Mouse (Mus musculus): ENCODE results near the gene Dph2.

DNA sequence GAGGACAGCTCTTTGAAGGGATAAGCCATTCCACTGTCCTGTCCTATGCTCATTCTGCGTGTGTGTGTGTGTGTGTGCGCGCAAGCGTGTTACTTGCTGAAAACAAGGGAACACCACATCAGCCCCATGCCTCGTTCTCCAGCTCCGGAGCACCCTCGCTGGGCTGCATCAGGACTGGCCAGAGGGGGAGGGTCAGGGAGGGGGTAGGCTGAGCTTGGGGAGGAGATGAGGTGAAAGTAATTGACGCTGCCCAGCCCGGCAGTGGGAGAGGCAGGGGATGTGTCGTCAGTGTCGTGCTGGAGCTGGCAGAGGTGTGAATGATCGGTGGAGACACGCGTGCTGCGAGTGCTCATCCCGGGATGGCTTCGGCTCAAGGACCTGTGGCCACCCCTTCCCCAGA is 42.8 kb downstream of the Dph2 start:
- no peak for TF ChIP-seq GABPA (IDR thresholded peaks at IDR 0.05; ENCODE audit: low read depth, low read length)
- no peak for TF ChIP-seq MAFK (IDR thresholded peaks at IDR 0.05; ENCODE audit: borderline replicate concordance, low read depth, low read length)
- TF ChIP-seq CTCF (IDR thresholded peaks at IDR 0.05 in 2 of 3, conservative IDR thresholded peaks at IDR 0.05 in 1 of 3; ENCODE audit: control insufficient read depth in 1 of 3, insufficient read depth in 1 of 3, low read depth in 2 of 3, low read length in 3 of 3, poor library complexity in 1 of 3, severe bottlenecking in 1 of 3) = no peak
- TF ChIP-seq ELF1 (IDR thresholded peaks at IDR 0.05; ENCODE audit: low read depth, low read length) = no peak
- TF ChIP-seq EP300 (IDR thresholded peaks at IDR 0.05; ENCODE audit: low read depth in 1 of 2, low read length in 2 of 2) = no peak
- TF ChIP-seq RCOR1 (IDR thresholded peaks at IDR 0.05; ENCODE audit: low read depth, low read length) = no peak
- TF ChIP-seq TBP (IDR thresholded peaks at IDR 0.05; ENCODE audit: low read depth, low read length) = no peak
- TF ChIP-seq MXI1 (IDR thresholded peaks at IDR 0.05; ENCODE audit: low read depth, low read length) = no peak
- TF ChIP-seq USF1 (IDR thresholded peaks at IDR 0.05; ENCODE audit: low read depth, low read length) = no peak
- no peak for TF ChIP-seq ZNF384 (IDR thresholded peaks at IDR 0.05; ENCODE audit: low read depth, low read length)
- no peak for TF ChIP-seq GATA1 (IDR thresholded peaks at IDR 0.05; ENCODE audit: low read depth, low read length)
- no peak for TF ChIP-seq HCFC1 (IDR thresholded peaks at IDR 0.05; ENCODE audit: low read depth, low read length)
- TF ChIP-seq TAL1 (IDR thresholded peaks at IDR 0.05; ENCODE audit: low read length) = no peak
